Mouse (Mus musculus): ENCODE results near the gene Higd1a. TPM values are rescaled to one million over a fixed set of nuclear protein-coding genes. Genes with fewer than 3 reads are reported as not detected.

Higd1a gene
- 50.0 and 60.2 TPM in 2 replicates for polyA plus RNA-seq (2012; rRNA removed)

GRCm38 (mm10) chr9:121858153-121858488, at the start of gene Higd1a:
Gene Higd1a, minus strand, starts transcription at chr9:121858362.

GRCm38 (mm10) chr9:121898245-121898644, 40.1 kb upstream of the Higd1a start, which contains the start of gene Ackr2:
Gene Ackr2, plus strand, starts transcription at chr9:121898355.

GRCm38 (mm10) chr9:121838829-121839621, 19.1 kb downstream of the Higd1a start, which contains the start of gene Ccdc13:
Gene Ccdc13, minus strand, starts transcription at chr9:121839461.

Other genes with a start within 250 kb of the Higd1a start
- gene Lyzl4, start 216.3 kb downstream of the Higd1a start, polyA plus RNA-seq (2012; rRNA removed): not detected in 2 replicates
- gene Vipr1, start 215.6 kb downstream of the Higd1a start, polyA plus RNA-seq (2012; rRNA removed): 0.27 and 0.32 TPM in 2 replicates
- 13.2 and 14.1 TPM in 2 replicates for gene Sec22c, start 152.9 kb downstream of the Higd1a start, polyA plus RNA-seq (2012; rRNA removed)
- gene Ss18l2, start 148.0 kb downstream of the Higd1a start, polyA plus RNA-seq (2012; rRNA removed): 35.0 and 65.5 TPM in 2 replicates
- gene Nktr, start 139.2 kb downstream of the Higd1a start, polyA plus RNA-seq (2012; rRNA removed): 117 and 173 TPM in 2 replicates
- 35.1 and 38.3 TPM in 2 replicates for gene Zfp651, start 99.0 kb downstream of the Higd1a start, polyA plus RNA-seq (2012; rRNA removed)
- 0.12 and 1.5 TPM in 2 replicates for gene Klhl40, start 80.8 kb downstream of the Higd1a start, polyA plus RNA-seq (2012; rRNA removed)
- gene Hhatl, start 65.9 kb downstream of the Higd1a start, polyA plus RNA-seq (2012; rRNA removed): 0.24 and 0.48 TPM in 2 replicates
- 2.1 and 3.2 TPM in 2 replicates for gene Ccdc13, start 18.9 kb downstream of the Higd1a start, polyA plus RNA-seq (2012; rRNA removed)
- gene Ackr2, start 40.0 kb upstream of the Higd1a start, polyA plus RNA-seq (2012; rRNA removed): 0.37 and 0.46 TPM in 2 replicates
- not detected in 2 replicates for gene Cyp8b1, start 57.9 kb upstream of the Higd1a start, polyA plus RNA-seq (2012; rRNA removed)
- 0.70 and 0.77 TPM in 2 replicates for gene Fam198a, start 92.6 kb upstream of the Higd1a start, polyA plus RNA-seq (2012; rRNA removed)
- gene Pomgnt2, start 138.7 kb upstream of the Higd1a start, polyA plus RNA-seq (2012; rRNA removed): 9.6 and 11.7 TPM in 2 replicates

Measured in central nervous system, embryonic 11.5 days (tissue).